Comparison of ENCODE assay signal across 8 mouse cellular contexts in the genomic region with DNA sequence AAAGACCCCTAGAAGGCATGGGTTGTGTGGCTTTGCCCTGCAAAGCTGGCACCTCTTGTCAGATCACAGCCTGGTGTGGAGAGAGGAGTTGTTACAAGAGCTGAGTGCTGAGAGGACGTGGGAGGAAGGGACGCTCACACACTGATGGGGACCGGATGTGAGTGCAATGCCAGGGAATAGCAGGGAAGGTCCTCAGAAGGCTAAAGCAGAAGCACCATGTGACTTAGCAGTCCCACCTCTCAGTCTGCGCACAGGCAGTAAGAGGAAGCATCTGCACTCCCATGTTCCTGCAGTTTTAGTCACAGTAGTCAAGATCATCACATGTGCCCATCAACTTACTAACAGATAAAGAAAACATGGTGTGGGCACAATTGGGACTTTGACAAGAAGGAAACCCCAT.
DNase-seq lines count a peak whose midpoint lies in the region; ATAC-seq and TF ChIP-seq lines count a peak whose summit lies in the region.
"Had no signal": no experiment of that assay in that cellular context is flagged by ENCODE, and none has a peak within 500 bp of the region (broad histone marks: within the 10 kb centered on the region; RNA-seq: fewer than 3 reads in every experiment).

No protein-coding gene starts in this region.

- H3K36me3 ChIP-seq in forebrain, embryonic 13.5 days (ENCODE audit: poor library complexity, severe bottlenecking) = no peaks in the 10 kb centered on the region
- H3K36me3 ChIP-seq in midbrain, embryonic 13.5 days = no peaks in the 10 kb centered on the region

- no peak overlapping the region; the same call in 1 of the 2 replicates for H3K9ac ChIP-seq in forebrain, embryonic 13.5 days
- H3K9ac ChIP-seq in midbrain, embryonic 13.5 days (replicated peaks) = no peak overlapping the region

- no peak overlapping the region for H3K4me3 ChIP-seq in left cerebral cortex, adult 2 months
- no peak overlapping the region for H3K4me3 ChIP-seq in forebrain, embryonic 13.5 days
- H3K4me3 ChIP-seq in midbrain, embryonic 13.5 days (replicated peaks) = no peak overlapping the region

- no peak for TF ChIP-seq CTCF in left cerebral cortex, adult 2 months (IDR thresholded peaks at IDR 0.05)

- intact Hi-C loops in left cerebral cortex, adult 2 months (cut with DNase I) = loop anchor here (5.0 kb wide), 4 partner anchors 64 to 229 kb away; partner anchors contain the start of genes Med27 and Ntng2
- intact Hi-C loops in left cerebral cortex, postnatal 4 days (cut with DNase I) = no loop called here

- ATAC-seq in forebrain, embryonic 13.5 days = no peak
- ATAC-seq in midbrain, embryonic 13.5 days = 0 out of 2 replicates have a peak, but pooled peaks have one; percentile 12

- peak overlapping the region; percentile 51; the same call in 1 of the 2 replicates for H3K27ac ChIP-seq in left cerebral cortex, adult 2 months
- H3K27ac ChIP-seq in forebrain, embryonic 13.5 days = peak overlapping the region; percentile 93
- peak overlapping the region; percentile 72 for H3K27ac ChIP-seq in midbrain, embryonic 13.5 days

- no peaks in the 10 kb centered on the region for H3K9me3 ChIP-seq in forebrain, embryonic 13.5 days (replicated peaks)
- H3K9me3 ChIP-seq in midbrain, embryonic 13.5 days = no peaks in the 10 kb centered on the region

- no peaks in the 10 kb centered on the region for H3K27me3 ChIP-seq in forebrain, embryonic 13.5 days
- H3K27me3 ChIP-seq in midbrain, embryonic 13.5 days = no peaks in the 10 kb centered on the region

- H3K4me1 ChIP-seq in forebrain, embryonic 13.5 days = peaks cover 66% of the 10 kb centered on the region
- H3K4me1 ChIP-seq in midbrain, embryonic 13.5 days (replicated peaks) = peaks cover 47% of the 10 kb centered on the region

- 69% methylated on average over 4 of the region's 4 CpGs for WGBS in forebrain, embryonic 13.5 days
- 82% methylated on average over 4 of the region's 4 CpGs for WGBS in midbrain, embryonic 13.5 days

- DNase-seq in left cerebral cortex, adult 2 months (ENCODE audit: extremely low spot score in 1 of 2, low spot score in 2 of 2) = no peak
- DNase-seq in left cerebral cortex, postnatal 4 days = no peak
- peak; percentile 16 for DNase-seq in heart, postnatal 4 days
- no peak for DNase-seq in right cerebral cortex, postnatal 36 days (ENCODE audit: low spot score in 2 of 2)
- DNase-seq in embryo, embryonic 10.5 days (ENCODE audit: low spot score) = no peak
- DNase-seq: cerebellum, adult 2 months had no signal

- H3K4me2 ChIP-seq in forebrain, embryonic 13.5 days = no peak overlapping the region
- H3K4me2 ChIP-seq in midbrain, embryonic 13.5 days (replicated peaks) = no peak overlapping the region
